Mouse (Mus musculus) heart, adult 2 months (tissue): Measurements from ENCODE around the gene Efna1.

Source experiments
- CTCF ChIP-seq: fragments of 200-600 bp; IDR thresholded peaks from 2 replicates; pipeline ENCODE4 v1.8.1; 2022; ENCODE audit warnings: antibody characterized with exemption, mild to moderate bottlenecking, moderate library complexity
- POLR2A ChIP-seq: fragments of 200-500 bp; IDR thresholded peaks from 2 replicates; pipeline ENCODE4 v1.6.1; 2011; ENCODE audit warnings: mild to moderate bottlenecking, low read depth, low read length, control low read depth; ENCODE audit not compliant: insufficient read depth

- TF ChIP-seq CTCF (no peak), POLR2A (no peak)
Observed at GRCm38 (mm10) chr3:89321183-89322130, 40.5 kb upstream of the Efna1 start.
